Mouse (Mus musculus) B cell, adult (primary cell): ENCODE data around the gene Gimap3. TPM values are rescaled to one million over a fixed set of nuclear protein-coding genes. Genes with fewer than 3 reads are reported as not detected.

Source experiments
- total RNA-seq: library from RNA; stranded (reverse); gene quantifications from 4 replicates; pipeline ENCODE4 v1.2.4, GENCODE M21; 2023; ENCODE audit not compliant: inconsistent age

The Gimap3 gene
- total RNA-seq, result 168 to 194 TPM (median 174 TPM) in 4 replicates

DNA sequence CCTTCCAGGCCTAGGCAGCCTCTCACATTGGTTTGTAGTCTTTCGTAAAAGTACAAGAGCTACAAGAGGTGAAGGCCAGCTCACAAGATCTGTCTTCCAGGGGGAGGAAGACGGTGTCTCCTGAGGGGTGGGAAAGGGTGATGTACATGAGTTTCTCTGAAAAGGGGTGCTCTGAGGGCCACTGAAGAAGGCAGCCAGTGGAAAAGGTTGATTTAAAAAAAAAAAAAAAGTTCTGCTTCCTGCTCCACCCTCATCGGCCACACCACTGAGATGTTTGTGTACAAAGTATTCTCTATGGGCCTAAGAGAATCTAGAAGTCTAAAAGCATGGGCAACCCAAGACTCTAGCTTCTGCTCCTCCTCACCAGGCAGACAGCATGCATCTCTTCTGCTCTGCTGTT, at the start of gene Gimap3:
Gene Gimap3 (minus strand): TSS at position 156 of the 400 bp plus-strand sequence.

DNA sequence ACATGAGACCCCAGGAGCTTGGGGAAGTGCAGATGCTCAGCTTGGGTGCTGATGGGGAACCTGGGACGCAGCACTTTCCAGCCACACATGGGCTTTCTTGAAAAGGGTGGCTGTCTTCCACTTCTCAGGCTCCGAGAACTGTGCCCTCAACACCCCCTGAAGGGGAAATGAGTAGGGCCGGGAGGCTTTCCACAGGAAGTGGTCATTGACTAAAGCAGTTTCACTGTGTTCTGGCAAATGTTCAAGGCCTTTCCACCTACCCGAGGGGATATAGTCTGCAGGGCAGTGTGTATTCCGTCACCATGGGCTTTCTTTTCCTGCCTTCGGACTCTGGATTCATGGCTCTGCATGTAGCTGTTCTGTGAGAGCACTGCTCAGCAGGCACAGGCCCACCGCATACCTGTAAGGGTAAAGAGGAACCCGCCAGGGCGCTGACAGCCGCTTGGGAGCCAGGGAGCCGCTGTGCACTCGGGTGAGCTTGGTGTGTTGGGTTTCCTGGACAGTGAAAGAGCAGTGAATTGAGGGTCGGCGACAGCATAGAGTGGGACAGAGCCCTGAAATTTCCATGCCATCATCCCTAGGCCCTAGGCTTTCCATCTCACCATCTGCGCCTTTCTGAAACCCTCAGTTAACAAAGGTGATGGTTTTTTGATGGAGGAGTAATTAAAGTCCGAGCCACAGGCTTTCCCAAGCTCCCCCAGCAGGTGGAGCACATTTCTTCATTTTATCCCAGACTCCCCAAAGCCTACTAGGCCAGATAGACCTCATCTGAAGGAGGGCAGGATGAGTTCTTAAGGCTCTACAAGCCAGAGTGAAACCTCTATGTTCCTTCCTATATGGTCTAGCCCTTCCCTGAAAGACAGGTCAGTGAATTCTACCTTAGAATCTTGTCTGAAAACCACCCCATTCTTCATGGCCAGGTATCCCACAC, 24.4 kb downstream of the Gimap3 start, which contains the start of gene Gimap5:
Gene Gimap5 (plus strand): TSS at position 239 of the 931 bp plus-strand sequence.

DNA sequence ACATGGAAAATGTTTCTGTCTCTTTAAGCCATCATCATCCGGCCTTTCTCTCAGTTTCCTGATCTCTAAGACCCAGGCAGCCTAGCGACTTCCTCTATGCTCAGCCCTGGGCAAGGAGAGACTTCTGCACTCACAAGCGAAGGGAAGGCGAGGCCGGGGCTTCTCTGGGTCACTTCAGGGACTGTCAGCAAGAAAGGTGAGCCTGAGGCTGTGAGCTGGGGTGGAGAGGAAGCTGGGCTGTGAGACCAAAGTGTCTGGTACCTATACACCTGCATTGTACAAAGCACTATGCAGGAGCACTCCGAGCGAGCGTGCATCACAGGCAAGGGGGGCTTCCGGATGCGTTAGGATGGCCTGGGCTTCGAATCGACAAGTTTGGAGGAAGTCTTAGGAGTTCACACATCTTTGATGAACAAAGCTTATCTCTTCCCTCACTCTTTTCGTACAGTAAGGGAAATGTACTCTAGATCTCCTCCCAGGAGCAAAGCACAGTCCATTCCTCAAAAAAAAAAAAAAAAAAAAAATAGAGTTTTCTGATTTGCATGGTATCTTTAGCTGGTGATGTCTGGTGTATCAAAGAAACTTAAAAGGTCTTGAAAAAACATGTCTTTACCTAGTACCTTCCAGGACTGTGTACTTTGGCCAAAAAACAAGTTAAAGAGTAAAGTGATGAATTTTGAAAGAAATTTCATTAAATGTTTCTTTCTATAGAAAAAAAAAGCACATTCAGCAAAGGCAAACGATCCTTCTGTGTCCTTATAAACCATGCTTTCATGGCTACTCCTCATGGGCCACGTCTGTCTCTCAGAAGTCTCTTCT, 31.5 kb downstream of the Gimap3 start, which contains the start of gene Gimap1:
Gene Gimap1 (plus strand): TSS at position 94 of the 819 bp plus-strand sequence.

GRCm38 (mm10) chr6:48718455-48718854, 52.2 kb downstream of the Gimap3 start, which contains the start of the genes Gm28053 and Gimap7:
Gene Gm28053 (plus strand): TSS chr6:48718607.
Gene Gimap7 (plus strand): TSS chr6:48718621.

Other genes with a start within 250 kb of the Gimap3 start
- gene Atp6v0e2, start 233.2 kb downstream of the Gimap3 start, total RNA-seq, result 0.32 to 0.75 TPM (median 0.61 TPM) in 3 of 4 replicates, not detected in the other
- gene Lrrc61, start 216.1 kb downstream of the Gimap3 start, total RNA-seq, result 39.5 to 55.2 TPM (median 49.9 TPM) in 4 replicates
- 0.67 to 1.1 TPM in 2 of 4 replicates, not detected in the others for gene Rarres2, start 198.1 kb downstream of the Gimap3 start, total RNA-seq
- gene Gm45021, start 181.2 kb downstream of the Gimap3 start, total RNA-seq, result not detected in 4 replicates
- gene Repin1, start 177.0 kb downstream of the Gimap3 start, total RNA-seq, result 5.2 to 8.2 TPM (median 6.7 TPM) in 4 replicates
- gene Gm44965, start 176.9 kb downstream of the Gimap3 start, total RNA-seq, result not detected in 4 replicates
- 2.8 to 5.2 TPM (median 4.7 TPM) in 4 replicates for gene Zfp775, start 168.8 kb downstream of the Gimap3 start, total RNA-seq
- 0.38 to 0.63 TPM in 2 of 4 replicates, not detected in the others for gene AI854703, start 144.1 kb downstream of the Gimap3 start, total RNA-seq
- 120 to 133 TPM (median 129 TPM) in 4 replicates for gene Gimap8, start 123.6 kb downstream of the Gimap3 start, total RNA-seq
- 45.6 to 56.3 TPM (median 52.6 TPM) in 4 replicates for gene Gimap9, start 94.7 kb downstream of the Gimap3 start, total RNA-seq
- gene Gimap4, start 86.3 kb downstream of the Gimap3 start, total RNA-seq, result 121 to 147 TPM (median 131 TPM) in 4 replicates
- gene Gimap6, start 62.6 kb downstream of the Gimap3 start, total RNA-seq, result 1,137 to 1,196 TPM (median 1,166 TPM) in 4 replicates
- gene Gm28053, start 52.2 kb downstream of the Gimap3 start, total RNA-seq, result 29.2 to 49.2 TPM (median 39.8 TPM) in 4 replicates
- gene Gimap7, start 52.2 kb downstream of the Gimap3 start, total RNA-seq, result 87.3 to 98.8 TPM (median 97.6 TPM) in 4 replicates
- 126 to 141 TPM (median 129 TPM) in 4 replicates for gene Gimap1, start 31.8 kb downstream of the Gimap3 start, total RNA-seq
- gene Gimap5, start 24.7 kb downstream of the Gimap3 start, total RNA-seq, result 106 to 120 TPM (median 116 TPM) in 4 replicates
- 0.61 to 2.8 TPM (median 1.3 TPM) in 4 replicates for gene Tmem176a, start 70.1 kb upstream of the Gimap3 start, total RNA-seq
- gene Tmem176b, start 70.6 kb upstream of the Gimap3 start, total RNA-seq, result 0.58 to 4.3 TPM (median 2.2 TPM) in 4 replicates
- gene Aoc1, start 102.0 kb upstream of the Gimap3 start, total RNA-seq, result not detected in 4 replicates
- gene 1600015I10Rik, start 159.0 kb upstream of the Gimap3 start, total RNA-seq, result not detected in 4 replicates
- gene Doxl2, start 204.1 kb upstream of the Gimap3 start, total RNA-seq, result not detected in 4 replicates
- not detected in 4 replicates for gene Svs1, start 216.0 kb upstream of the Gimap3 start, total RNA-seq